Mouse (Mus musculus) right cerebral cortex, adult 18-20 months (tissue): ENCODE results near the gene Frmd4b.

Experiments used
- DNase-seq: peaks from one replicate; pipeline ENCODE4 v3.0.0; 2022; ENCODE audit warnings: mixed read lengths

The Frmd4b gene

GRCm38 (mm10) chr6:97519553-97519952 lies 97.8 kb downstream of the Frmd4b start:
- no peak for DNase-seq

- DNase-seq: peak; percentile 42
Observed at GRCm38 (mm10) chr6:97518467-97518866, 98.9 kb downstream of the Frmd4b start.

- no peak for DNase-seq
Observed at GRCm38 (mm10) chr6:97517616-97518235, 99.6 kb downstream of the Frmd4b start.

GRCm38 (mm10) chr6:97516941-97517340 lies 100.4 kb downstream of the Frmd4b start:
- no peak for DNase-seq

GRCm38 (mm10) chr6:97510771-97511170 lies 106.6 kb downstream of the Frmd4b start:
- DNase-seq: no peak

- DNase-seq: no peak
Observed at GRCm38 (mm10) chr6:97509434-97509833, 107.9 kb downstream of the Frmd4b start.

- DNase-seq: no peak
Observed at GRCm38 (mm10) chr6:97508480-97508879, 108.9 kb downstream of the Frmd4b start.

GRCm38 (mm10) chr6:97507893-97508292 lies 109.4 kb downstream of the Frmd4b start:
- no peak for DNase-seq

- peak; percentile 76 for DNase-seq
Observed at GRCm38 (mm10) chr6:97506141-97506650, 111.1 kb downstream of the Frmd4b start.

GRCm38 (mm10) chr6:97504673-97505072 lies 112.7 kb downstream of the Frmd4b start:
- no peak for DNase-seq

GRCm38 (mm10) chr6:97501000-97501399 lies 116.3 kb downstream of the Frmd4b start:
- DNase-seq: no peak

GRCm38 (mm10) chr6:97500246-97500645 lies 117.1 kb downstream of the Frmd4b start:
- no peak for DNase-seq

GRCm38 (mm10) chr6:97496002-97496401 lies 121.3 kb downstream of the Frmd4b start:
- no peak for DNase-seq

GRCm38 (mm10) chr6:97491065-97491464 lies 126.3 kb downstream of the Frmd4b start:
- DNase-seq: no peak

GRCm38 (mm10) chr6:97488821-97489220 lies 128.5 kb downstream of the Frmd4b start:
- no peak for DNase-seq

GRCm38 (mm10) chr6:97488280-97488679 lies 129.1 kb downstream of the Frmd4b start:
- DNase-seq: no peak

- DNase-seq: peak; percentile 68
Observed at GRCm38 (mm10) chr6:97487535-97488081, 129.7 kb downstream of the Frmd4b start.

GRCm38 (mm10) chr6:97486813-97487361 lies 130.5 kb downstream of the Frmd4b start:
- no peak for DNase-seq

- DNase-seq: no peak
Observed at GRCm38 (mm10) chr6:97485886-97486386, 131.4 kb downstream of the Frmd4b start.

GRCm38 (mm10) chr6:97481912-97482311 lies 135.4 kb downstream of the Frmd4b start:
- no peak for DNase-seq

GRCm38 (mm10) chr6:97478981-97479860 lies 138.1 kb downstream of the Frmd4b start:
- DNase-seq: no peak

GRCm38 (mm10) chr6:97473672-97474071 lies 143.7 kb downstream of the Frmd4b start:
- DNase-seq: no peak
